29 mouse cellular contexts compared by ENCODE assay signal in genomic region chr2:167624368-167625075, GRCm38 (mm10). TPM values are rescaled to one million over a fixed set of nuclear protein-coding genes. Genes with fewer than 3 reads are reported as not detected.
DNase-seq lines count a peak whose midpoint lies in the region; ATAC-seq and TF ChIP-seq lines count a peak whose summit lies in the region.
"Had no signal": no experiment of that assay in that cellular context is flagged by ENCODE, and none has a peak within 500 bp of the region (broad histone marks: within the 10 kb centered on the region; RNA-seq: fewer than 3 reads in every experiment).

No protein-coding gene starts in this region.

- H3K36me3 ChIP-seq in forebrain, embryonic 16.5 days (ENCODE audit: control insufficient read depth, insufficient read depth), result no peaks in the 10 kb centered on the region
- H3K36me3 ChIP-seq in forebrain, embryonic 10.5 days (replicated peaks), result peaks cover 62% of the 10 kb centered on the region
- no peaks in the 10 kb centered on the region for H3K36me3 ChIP-seq in hindbrain, embryonic 16.5 days (ENCODE audit: control insufficient read depth, insufficient read depth, low read length)
- no peaks in the 10 kb centered on the region for H3K36me3 ChIP-seq in hindbrain, embryonic 11.5 days (ENCODE audit: control insufficient read depth, insufficient read depth, low read length)
- H3K36me3 ChIP-seq in liver, embryonic 15.5 days (replicated peaks), result peaks cover 68% of the 10 kb centered on the region
- H3K36me3 ChIP-seq in liver, embryonic 11.5 days (ENCODE audit: control insufficient read depth, insufficient read depth, low read length), result peaks cover 16% of the 10 kb centered on the region
- peaks cover 41 to 79% of the 10 kb centered on the region in 2 experiments for H3K36me3 ChIP-seq in CH12.LX (replicated peaks in 1 of 2; ENCODE audit: control insufficient read depth in 1 of 2, insufficient read depth in 1 of 2, low read length in 1 of 2)
- H3K36me3 ChIP-seq: heart, embryonic 15.5 days had no signal

- no peak for DNase-seq in forebrain, embryonic 10.5 days (ENCODE audit: extremely low spot score, low spot score)
- no peak for DNase-seq in hindbrain, embryonic 11.5 days (ENCODE audit: low spot score)
- no peak for DNase-seq in liver, embryonic 11.5 days (ENCODE audit: low spot score)
- no peak for DNase-seq in CH12.LX (ENCODE audit: extremely low read depth)
- DNase-seq in retina, postnatal 1 day, result no peak
- DNase-seq: adrenal gland, postnatal 36 days; cerebellum, adult 2 months; cerebellum, postnatal 25 days; gastrocnemius, postnatal 25 days; heart, adult 18-20 months; kidney, adult 11 months; kidney, postnatal 14 days; thymus, adult 2 months; thymus, postnatal 36 days had no signal

- no peaks in the 10 kb centered on the region for H3K27me3 ChIP-seq in forebrain, embryonic 16.5 days (replicated peaks; ENCODE audit: control insufficient read depth, insufficient read depth, low read length)
- no peaks in the 10 kb centered on the region for H3K27me3 ChIP-seq in forebrain, embryonic 10.5 days (ENCODE audit: poor library complexity, severe bottlenecking)
- H3K27me3 ChIP-seq in hindbrain, embryonic 16.5 days (replicated peaks; ENCODE audit: control insufficient read depth, insufficient read depth, low read length), result no peaks in the 10 kb centered on the region
- no peaks in the 10 kb centered on the region for H3K27me3 ChIP-seq in hindbrain, embryonic 11.5 days (ENCODE audit: control insufficient read depth, insufficient read depth, low read length)
- H3K27me3 ChIP-seq in liver, embryonic 15.5 days, result no peaks in the 10 kb centered on the region
- no peaks in the 10 kb centered on the region for H3K27me3 ChIP-seq in liver, embryonic 11.5 days (replicated peaks; ENCODE audit: control insufficient read depth, insufficient read depth, low read length)
- H3K27me3 ChIP-seq in CH12.LX (replicated peaks), result no peaks in the 10 kb centered on the region
- H3K27me3 ChIP-seq: embryonic facial prominence, embryonic 15.5 days; heart, embryonic 15.5 days; hindbrain, embryonic 13.5 days; limb, embryonic 12.5 days; megakaryocyte, embryonic 14.5 days; midbrain, embryonic 13.5 days had no signal

- no peak for TF ChIP-seq POLR2A in CH12.LX (IDR thresholded peaks at IDR 0.05; ENCODE audit: low read depth, low read length)

- dilution Hi-C loops in CH12.LX (cut with MboI; ENCODE audit: extremely low pct_ligation_motif_present, extremely low pct_unique_long_range_greater_than_20kb, low sequenced_read_pairs), result no loop called here

- peak; percentile 57 for ATAC-seq in forebrain, embryonic 16.5 days
- 0 out of 2 replicates have a peak, but pooled peaks have one; percentile 6 for ATAC-seq in hindbrain, embryonic 16.5 days
- no peak for ATAC-seq in hindbrain, embryonic 11.5 days (ENCODE audit: low FRiP score)
- no peak for ATAC-seq in liver, embryonic 15.5 days (ENCODE audit: insufficient read depth)
- ATAC-seq in liver, embryonic 11.5 days (replicated peaks; ENCODE audit: low FRiP score), result no peak
- ATAC-seq: inflammation-experienced regulatory T-cells, adult 6 months; lung, postnatal 0 days; midbrain, embryonic 13.5 days had no signal

- H3K79me2 ChIP-seq in CH12.LX (replicated peaks; ENCODE audit: control insufficient read depth, extremely low read depth, insufficient read depth, poor library complexity, severe bottlenecking), result peaks cover 95% of the 10 kb centered on the region

- no peak overlapping the region for H3K9ac ChIP-seq in forebrain, embryonic 16.5 days (replicated peaks; ENCODE audit: low read depth, low read length)
- H3K9ac ChIP-seq in hindbrain, embryonic 16.5 days (ENCODE audit: low read depth, low read length), result no peak overlapping the region
- H3K9ac ChIP-seq in hindbrain, embryonic 11.5 days (ENCODE audit: low read depth, low read length), result no peak overlapping the region
- H3K9ac ChIP-seq in liver, embryonic 15.5 days, result no peak overlapping the region
- H3K9ac ChIP-seq in liver, embryonic 11.5 days (ENCODE audit: low read depth, low read length), result no peak overlapping the region
- no peak overlapping the region for H3K9ac ChIP-seq in CH12.LX (ENCODE audit: insufficient read depth, low read depth)
- H3K9ac ChIP-seq: embryonic facial prominence, embryonic 15.5 days; heart, embryonic 15.5 days; hindbrain, embryonic 13.5 days; limb, embryonic 12.5 days; liver, embryonic 14.5 days had no signal

- 86% methylated on average over 6 of the region's 6 CpGs for whole genome bisulfite sequencing in forebrain, embryonic 16.5 days
- 94% methylated on average over 5 of the region's 6 CpGs for WGBS in forebrain, embryonic 10.5 days
- 80% methylated on average over 5 of the region's 6 CpGs for WGBS in hindbrain, embryonic 16.5 days
- whole genome bisulfite sequencing in hindbrain, embryonic 11.5 days, result 95% methylated on average over 6 of the region's 6 CpGs
- 86% methylated on average over 6 of the region's 6 CpGs for WGBS in liver, embryonic 15.5 days (ENCODE audit: insufficient replicate concordance)
- WGBS in liver, embryonic 11.5 days, result 88% methylated on average over 5 of the region's 6 CpGs

- H3K4me2 ChIP-seq in forebrain, embryonic 16.5 days (ENCODE audit: low read length), result no peak overlapping the region
- no peak overlapping the region for H3K4me2 ChIP-seq in hindbrain, embryonic 16.5 days (ENCODE audit: low read length)
- H3K4me2 ChIP-seq in hindbrain, embryonic 11.5 days (replicated peaks; ENCODE audit: low read depth, low read length), result no peak overlapping the region
- no peak overlapping the region for H3K4me2 ChIP-seq in liver, embryonic 15.5 days
- no peak overlapping the region for H3K4me2 ChIP-seq in liver, embryonic 11.5 days
- no peak overlapping the region for H3K4me2 ChIP-seq in CH12.LX (ENCODE audit: insufficient read depth, low read depth, poor library complexity, severe bottlenecking)
- H3K4me2 ChIP-seq: embryonic facial prominence, embryonic 15.5 days; heart, embryonic 15.5 days; hindbrain, embryonic 13.5 days; limb, embryonic 12.5 days; midbrain, embryonic 13.5 days had no signal

- peaks cover 16% of the 10 kb centered on the region for H3K4me1 ChIP-seq in forebrain, embryonic 16.5 days (replicated peaks; ENCODE audit: control insufficient read depth, insufficient read depth, low read length)
- H3K4me1 ChIP-seq in forebrain, embryonic 10.5 days, result peaks cover 39% of the 10 kb centered on the region
- H3K4me1 ChIP-seq in hindbrain, embryonic 16.5 days (ENCODE audit: control insufficient read depth, insufficient read depth, low read depth, low read length), result peaks cover 22% of the 10 kb centered on the region
- H3K4me1 ChIP-seq in hindbrain, embryonic 11.5 days (replicated peaks; ENCODE audit: control insufficient read depth, insufficient read depth, low read length), result no peaks in the 10 kb centered on the region
- peaks cover 89% of the 10 kb centered on the region for H3K4me1 ChIP-seq in liver, embryonic 15.5 days (replicated peaks)
- peaks cover 43% of the 10 kb centered on the region for H3K4me1 ChIP-seq in liver, embryonic 11.5 days (replicated peaks; ENCODE audit: control insufficient read depth, insufficient read depth, low read length)
- peaks cover 51 to 78% of the 10 kb centered on the region in 2 experiments for H3K4me1 ChIP-seq in CH12.LX (ENCODE audit: control insufficient read depth in 1 of 2, insufficient read depth in 2 of 2)

- no peak for TF ChIP-seq CTCF in CH12.LX (conservative IDR thresholded peaks at IDR 0.05 in 1 of 2, IDR thresholded peaks at IDR 0.05 in 1 of 2; ENCODE audit: low read depth in 2 of 2, low read length in 2 of 2)

- no peak overlapping the region for H3K27ac ChIP-seq in forebrain, embryonic 16.5 days (ENCODE audit: low read length)
- H3K27ac ChIP-seq in forebrain, embryonic 10.5 days, result no peak overlapping the region
- H3K27ac ChIP-seq in hindbrain, embryonic 16.5 days (ENCODE audit: low read depth, low read length), result no peak overlapping the region
- H3K27ac ChIP-seq in hindbrain, embryonic 11.5 days (ENCODE audit: low read depth, low read length), result no peak overlapping the region
- peak overlapping the region; percentile 38 for H3K27ac ChIP-seq in liver, embryonic 15.5 days (replicated peaks)
- no peak overlapping the region for H3K27ac ChIP-seq in liver, embryonic 11.5 days (ENCODE audit: low read depth, low read length)
- no peak overlapping the region for H3K27ac ChIP-seq in CH12.LX (ENCODE audit: insufficient read depth, low read depth)
- H3K27ac ChIP-seq: embryonic facial prominence, embryonic 10.5 days; embryonic facial prominence, embryonic 15.5 days; hindbrain, embryonic 13.5 days; left cerebral cortex, adult 2 months; limb, embryonic 12.5 days; liver, embryonic 14.5 days; midbrain, embryonic 13.5 days had no signal

- no peak overlapping the region for H3K4me3 ChIP-seq in forebrain, embryonic 16.5 days (replicated peaks; ENCODE audit: low read length)
- H3K4me3 ChIP-seq in forebrain, embryonic 10.5 days, result no peak overlapping the region
- no peak overlapping the region for H3K4me3 ChIP-seq in hindbrain, embryonic 16.5 days (ENCODE audit: low read length)
- no peak overlapping the region for H3K4me3 ChIP-seq in hindbrain, embryonic 11.5 days (ENCODE audit: low read depth, low read length)
- no peak overlapping the region for H3K4me3 ChIP-seq in liver, embryonic 15.5 days (replicated peaks)
- H3K4me3 ChIP-seq in liver, embryonic 11.5 days (ENCODE audit: low read depth, low read length), result no peak overlapping the region
- H3K4me3 ChIP-seq in CH12.LX (replicated peaks in 1 of 3; ENCODE audit: low read depth in 2 of 3, low read length in 2 of 3, poor library complexity in 1 of 3), result no peak overlapping the region
- H3K4me3 ChIP-seq: embryonic facial prominence, embryonic 10.5 days; embryonic facial prominence, embryonic 15.5 days; heart, embryonic 15.5 days; hindbrain, embryonic 13.5 days; left cerebral cortex, adult 2 months; limb, embryonic 12.5 days; megakaryocyte, embryonic 14.5 days; midbrain, embryonic 13.5 days had no signal

- TF ChIP-seq EP300 in CH12.LX (IDR thresholded peaks at IDR 0.05; ENCODE audit: low read length), result no peak

- in situ Hi-C loops in CH12.LX (cut with MboI; ENCODE audit: low pct_ligation_motif_present, low pct_unique_long_range_greater_than_20kb, low sequenced_read_pairs), result no loop called here

- H3K9me3 ChIP-seq in forebrain, embryonic 16.5 days (ENCODE audit: control insufficient read depth, low read length), result no peaks in the 10 kb centered on the region
- no peaks in the 10 kb centered on the region for H3K9me3 ChIP-seq in forebrain, embryonic 10.5 days
- no peaks in the 10 kb centered on the region for H3K9me3 ChIP-seq in hindbrain, embryonic 16.5 days (ENCODE audit: control insufficient read depth, low read length)
- no peaks in the 10 kb centered on the region for H3K9me3 ChIP-seq in hindbrain, embryonic 11.5 days (ENCODE audit: control insufficient read depth, low read length)
- H3K9me3 ChIP-seq in liver, embryonic 15.5 days (replicated peaks), result no peaks in the 10 kb centered on the region
- no peaks in the 10 kb centered on the region for H3K9me3 ChIP-seq in liver, embryonic 11.5 days (ENCODE audit: control insufficient read depth, low read length)
- no peaks in the 10 kb centered on the region for H3K9me3 ChIP-seq in CH12.LX (replicated peaks; ENCODE audit: low read length)
- H3K9me3 ChIP-seq: embryonic facial prominence, embryonic 10.5 days; embryonic facial prominence, embryonic 15.5 days; heart, embryonic 15.5 days; hindbrain, embryonic 13.5 days; limb, embryonic 12.5 days; megakaryocyte, embryonic 14.5 days; midbrain, embryonic 13.5 days had no signal

- TF ChIP-seq RAD21 in CH12.LX (IDR thresholded peaks at IDR 0.05; ENCODE audit: low read depth, low read length), result no peak

RNA-seq across cellular contexts. Expression of gene Ube2v1, which starts 7.4 kb away (rescaled TPM):
- polyA plus RNA-seq in forebrain, embryonic 16.5 days (2015; fragmentation: Nextera tagmentation; extraction: Ambion mirVana), result 273 and 281 TPM in 2 replicates
- polyA plus RNA-seq in forebrain, embryonic 10.5 days (2016; fragmentation: Nextera tagmentation; extraction: Ambion mirVana), result 414 and 416 TPM in 2 replicates
- 390 and 393 TPM in 2 replicates for polyA plus RNA-seq in hindbrain, embryonic 16.5 days (2015; fragmentation: Nextera tagmentation; extraction: Ambion mirVana)
- 237 and 257 TPM in 2 replicates for polyA plus RNA-seq in hindbrain, embryonic 11.5 days (2014; fragmentation: Nextera tagmentation; extraction: Ambion mirVana)
- 187 and 195 TPM in 2 replicates for polyA plus RNA-seq in liver, embryonic 15.5 days (2015; fragmentation: Nextera tagmentation; extraction: Ambion mirVana)
- 304 and 308 TPM in 2 replicates for polyA plus RNA-seq in liver, embryonic 11.5 days (2014; fragmentation: Nextera tagmentation; extraction: Ambion mirVana)
- total RNA-seq in CH12.LX (2012; rRNA removed) (126 TPM in 2 replicates), CH12.LX (2014; rRNA removed) (84.0 and 92.8 TPM in 2 replicates)
- 157 and 184 TPM in 2 replicates for polyA plus RNA-seq in CH12.LX (2012; ENCODE audit: insufficient read length, low read depth)

RNA-seq across cellular contexts. Expression of gene Gm20431, which starts 36.8 kb away (rescaled TPM):
- 8.2 and 11.7 TPM in 2 replicates for polyA plus RNA-seq in forebrain, embryonic 16.5 days (2015; fragmentation: Nextera tagmentation; extraction: Ambion mirVana)
- 2.7 and 4.9 TPM in 2 replicates for polyA plus RNA-seq in forebrain, embryonic 10.5 days (2016; fragmentation: Nextera tagmentation; extraction: Ambion mirVana)
- 11.9 and 12.8 TPM in 2 replicates for polyA plus RNA-seq in hindbrain, embryonic 16.5 days (2015; fragmentation: Nextera tagmentation; extraction: Ambion mirVana)
- polyA plus RNA-seq in hindbrain, embryonic 11.5 days (2014; fragmentation: Nextera tagmentation; extraction: Ambion mirVana), result 4.0 and 8.4 TPM in 2 replicates
- 0.63 TPM in 1 of 2 replicates, not detected in the other for polyA plus RNA-seq in liver, embryonic 15.5 days (2015; fragmentation: Nextera tagmentation; extraction: Ambion mirVana)
- polyA plus RNA-seq in liver, embryonic 11.5 days (2014; fragmentation: Nextera tagmentation; extraction: Ambion mirVana), result 3.8 and 4.9 TPM in 2 replicates
- 10.3 and 15.0 TPM in 2 replicates for total RNA-seq in CH12.LX (2012; rRNA removed)
- not detected in 2 replicates for total RNA-seq in CH12.LX (2014; rRNA removed)
- polyA plus RNA-seq in CH12.LX (2012; ENCODE audit: insufficient read length, low read depth), result 2.4 TPM in 1 of 2 replicates, not detected in the other
- total RNA-seq: monocyte, adult 5-6 weeks had no signal
- polyA plus RNA-seq: inflammation-experienced regulatory T-cells, adult 6 months had no signal

Comparison
In these comparisons a context has a peak if more than half of its experiments do, and no peak if none do; other contexts are left out.
1. ATAC-seq: peak in forebrain, embryonic 16.5 days (single experiment) and hindbrain, embryonic 16.5 days (single experiment); none in hindbrain, embryonic 11.5 days (single experiment), liver, embryonic 15.5 days (single experiment) and liver, embryonic 11.5 days (single experiment).